Mouse (Mus musculus): ENCODE data around the gene Tgoln1. TPM values are rescaled to one million over a fixed set of nuclear protein-coding genes. Genes with fewer than 3 reads are reported as not detected.

Tgoln1 gene
- polyA plus RNA-seq, 1 experiment from 2014 or later: 120 TPM

DNA sequence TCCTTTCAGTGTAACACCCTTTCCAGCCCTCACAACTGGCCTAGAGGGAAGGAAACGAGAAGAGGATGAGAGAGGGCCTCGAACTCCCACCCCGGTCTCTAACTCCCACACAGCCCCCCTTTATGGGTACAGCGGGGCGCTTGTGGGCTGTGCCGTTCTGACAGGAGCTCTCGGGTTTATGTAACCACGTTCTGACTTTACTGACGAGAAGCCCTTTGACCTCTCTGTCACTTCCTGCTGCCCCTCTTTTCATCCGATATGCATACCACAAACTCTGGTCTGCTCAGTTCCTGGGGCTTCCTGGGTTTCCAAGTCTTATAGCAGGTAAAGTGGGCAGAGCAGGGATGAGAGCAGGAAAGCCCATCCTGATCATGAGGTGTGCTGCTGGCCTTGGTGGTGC lies 17.5 kb upstream of the Tgoln1 start:
- Histone ChIP-seq H3K4me3 (ENCODE audit: low read depth, low read length) (no peak overlapping the region), H3K4me2 (replicated peaks; ENCODE audit: low read depth, low read length) (no peak overlapping the region), H3K36me3 (ENCODE audit: insufficient read depth, low read length) (peaks cover 8% of the 10 kb centered on the region; the same call in 1 of the 2 replicates), H3K27me3 (replicated peaks; ENCODE audit: insufficient read depth, low read length) (no peaks in the 10 kb centered on the region), H3K27ac (ENCODE audit: low read length) (no peak overlapping the region), H3K9ac (replicated peaks; ENCODE audit: low read depth) (no peak overlapping the region), H3K9me3 (ENCODE audit: low read length) (no peaks in the 10 kb centered on the region), H3K4me1 (ENCODE audit: insufficient read depth, low read depth, low read length) (no peaks in the 10 kb centered on the region)
- 63% methylated on average over 10 of the region's 10 CpGs for WGBS
- ATAC-seq (no peak), DNase-seq (ENCODE audit: low spot score) (no peak)
- TF ChIP-seq EP300 (IDR thresholded peaks at IDR 0.05) (no peak), CTCF (IDR thresholded peaks at IDR 0.05) (no peak)

DNA sequence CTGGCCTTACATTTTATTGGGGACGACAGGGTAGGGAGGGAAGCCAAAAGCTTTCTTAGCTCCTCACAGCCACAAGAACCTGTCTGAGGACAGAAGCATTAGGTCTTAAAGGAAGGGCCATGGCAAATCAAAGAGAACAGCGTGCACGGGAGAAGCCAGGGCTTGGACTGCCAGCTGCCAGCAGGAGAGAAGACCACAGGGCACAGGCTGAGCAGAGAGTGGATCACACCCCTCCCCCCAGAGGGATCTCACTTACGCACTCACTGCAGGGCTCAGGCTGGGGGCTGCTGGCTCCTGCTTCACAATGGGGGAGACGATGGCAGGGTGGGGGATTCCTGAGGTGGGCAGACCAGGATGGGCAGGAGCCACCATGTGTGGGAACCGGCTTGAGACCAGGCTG lies 14.9 kb upstream of the Tgoln1 start:
- Histone ChIP-seq H3K9me3 (ENCODE audit: low read length) (no peaks in the 10 kb centered on the region), H3K27ac (ENCODE audit: low read length) (no peak overlapping the region), H3K27me3 (replicated peaks; ENCODE audit: insufficient read depth, low read length) (no peaks in the 10 kb centered on the region), H3K36me3 (ENCODE audit: insufficient read depth, low read length) (peaks cover 18% of the 10 kb centered on the region; the same call in 1 of the 2 replicates), H3K9ac (replicated peaks; ENCODE audit: low read depth) (no peak overlapping the region), H3K4me3 (ENCODE audit: low read depth, low read length) (no peak overlapping the region), H3K4me1 (ENCODE audit: insufficient read depth, low read depth, low read length) (no peaks in the 10 kb centered on the region), H3K4me2 (replicated peaks; ENCODE audit: low read depth, low read length) (no peak overlapping the region)
- DNase-seq (ENCODE audit: low spot score) (no peak), ATAC-seq (no peak)
- no peak for TF ChIP-seq CTCF (IDR thresholded peaks at IDR 0.05)
- TF ChIP-seq EP300 (IDR thresholded peaks at IDR 0.05): no peak
- WGBS: 81% methylated on average over 6 of the region's 6 CpGs

DNA sequence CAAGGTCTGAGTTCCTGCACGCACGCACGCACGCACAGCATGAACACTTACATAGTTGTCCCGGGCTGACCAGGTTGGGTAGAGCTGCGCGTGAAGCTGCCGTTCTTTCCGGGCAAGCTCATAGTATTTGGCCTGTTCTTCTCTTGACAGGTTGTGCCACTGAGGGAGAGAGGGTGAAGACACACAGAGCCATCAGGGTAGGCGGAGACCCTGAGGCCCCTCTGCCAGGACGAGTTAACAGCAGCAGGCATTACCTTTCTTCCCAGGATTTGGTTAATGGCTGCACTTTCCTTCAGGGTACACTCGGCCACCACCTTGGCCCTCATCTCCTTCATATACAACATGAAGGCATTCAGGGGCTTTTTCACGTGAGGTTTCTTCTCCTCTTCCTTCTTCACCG lies 14.2 kb upstream of the Tgoln1 start:
- H3K4me3 ChIP-seq (ENCODE audit: low read depth, low read length): no peak overlapping the region
- peaks cover 18% of the 10 kb centered on the region; the same call in 1 of the 2 replicates for H3K36me3 ChIP-seq (ENCODE audit: insufficient read depth, low read length)
- ATAC-seq: no peak
- no peaks in the 10 kb centered on the region for H3K27me3 ChIP-seq (replicated peaks; ENCODE audit: insufficient read depth, low read length)
- no peak for TF ChIP-seq EP300 (IDR thresholded peaks at IDR 0.05)
- TF ChIP-seq CTCF (IDR thresholded peaks at IDR 0.05): no peak
- no peaks in the 10 kb centered on the region for H3K4me1 ChIP-seq (ENCODE audit: insufficient read depth, low read depth, low read length)
- 0 out of 2 replicates have a peak overlapping the region, but pooled peaks have one; percentile 26 for H3K27ac ChIP-seq (ENCODE audit: low read length)
- H3K9ac ChIP-seq (replicated peaks; ENCODE audit: low read depth): no peak overlapping the region
- no peak overlapping the region for H3K4me2 ChIP-seq (replicated peaks; ENCODE audit: low read depth, low read length)
- no peak for DNase-seq (ENCODE audit: low spot score)
- WGBS: 88% methylated on average over 14 of the region's 14 CpGs
- H3K9me3 ChIP-seq (ENCODE audit: low read length): no peaks in the 10 kb centered on the region

DNA sequence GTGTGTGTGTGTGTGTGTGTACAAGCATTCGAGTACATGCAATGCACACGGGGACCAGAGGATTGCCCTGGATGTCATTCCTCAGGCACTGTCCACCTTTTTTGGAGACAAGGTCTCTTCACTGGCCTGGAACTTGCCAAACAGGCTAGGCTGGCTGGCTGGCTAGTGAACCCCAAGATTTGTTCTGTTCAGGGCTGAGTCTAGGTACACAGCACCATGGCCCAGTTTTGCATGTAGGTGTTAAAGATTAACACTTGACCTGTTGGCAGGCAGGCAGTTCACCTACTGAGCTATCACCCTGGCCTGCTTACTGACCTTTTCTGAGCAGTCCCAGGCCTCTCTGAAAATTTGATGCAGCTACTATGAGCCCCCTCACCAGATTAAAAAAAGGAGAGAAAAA lies 13.6 kb upstream of the Tgoln1 start:
- Histone ChIP-seq H3K27me3 (replicated peaks; ENCODE audit: insufficient read depth, low read length) (no peaks in the 10 kb centered on the region), H3K4me2 (replicated peaks; ENCODE audit: low read depth, low read length) (no peak overlapping the region), H3K4me3 (ENCODE audit: low read depth, low read length) (no peak overlapping the region), H3K27ac (ENCODE audit: low read length) (no peak overlapping the region), H3K4me1 (ENCODE audit: insufficient read depth, low read depth, low read length) (no peaks in the 10 kb centered on the region), H3K9me3 (ENCODE audit: low read length) (no peaks in the 10 kb centered on the region), H3K36me3 (ENCODE audit: insufficient read depth, low read length) (peaks cover 18% of the 10 kb centered on the region; the same call in 1 of the 2 replicates), H3K9ac (replicated peaks; ENCODE audit: low read depth) (no peak overlapping the region)
- ATAC-seq (no peak), DNase-seq (ENCODE audit: low spot score) (no peak)
- WGBS: 75% methylated on average over 2 of the region's 2 CpGs
- TF ChIP-seq CTCF (IDR thresholded peaks at IDR 0.05) (no peak), EP300 (IDR thresholded peaks at IDR 0.05) (no peak)

DNA sequence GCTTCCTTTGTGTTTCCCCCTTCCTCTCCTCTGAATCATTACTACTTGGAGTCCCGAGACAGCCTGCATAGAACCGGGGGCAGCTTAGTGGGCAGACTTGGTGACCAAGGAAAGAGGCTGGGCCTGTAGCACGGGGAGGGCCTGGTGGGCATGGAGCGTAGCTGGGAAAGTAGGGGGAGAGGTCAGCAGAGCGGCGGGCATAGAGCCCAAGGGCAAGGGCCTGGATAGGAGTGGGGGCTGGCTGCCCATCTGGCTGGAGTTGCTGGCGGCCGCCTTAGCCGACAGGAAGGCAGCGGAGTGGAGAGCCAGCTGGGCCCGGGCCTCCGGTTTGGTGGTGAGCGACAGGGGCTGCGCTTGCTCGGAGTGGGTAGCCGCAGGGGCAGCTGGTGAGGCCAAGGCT lies 10.5 kb upstream of the Tgoln1 start:
- Histone ChIP-seq H3K27me3 (replicated peaks; ENCODE audit: insufficient read depth, low read length) (no peaks in the 10 kb centered on the region), H3K27ac (ENCODE audit: low read length) (no peak overlapping the region), H3K9ac (replicated peaks; ENCODE audit: low read depth) (no peak overlapping the region), H3K4me2 (replicated peaks; ENCODE audit: low read depth, low read length) (no peak overlapping the region), H3K36me3 (ENCODE audit: insufficient read depth, low read length) (peaks cover 18% of the 10 kb centered on the region; the same call in 1 of the 2 replicates), H3K4me3 (ENCODE audit: low read depth, low read length) (no peak overlapping the region), H3K9me3 (ENCODE audit: low read length) (no peaks in the 10 kb centered on the region), H3K4me1 (ENCODE audit: insufficient read depth, low read depth, low read length) (no peaks in the 10 kb centered on the region)
- TF ChIP-seq CTCF (IDR thresholded peaks at IDR 0.05): no peak
- TF ChIP-seq EP300 (IDR thresholded peaks at IDR 0.05): no peak
- no peak for DNase-seq (ENCODE audit: low spot score)
- ATAC-seq: no peak
- 80% methylated on average over 16 of the region's 16 CpGs for WGBS

DNA sequence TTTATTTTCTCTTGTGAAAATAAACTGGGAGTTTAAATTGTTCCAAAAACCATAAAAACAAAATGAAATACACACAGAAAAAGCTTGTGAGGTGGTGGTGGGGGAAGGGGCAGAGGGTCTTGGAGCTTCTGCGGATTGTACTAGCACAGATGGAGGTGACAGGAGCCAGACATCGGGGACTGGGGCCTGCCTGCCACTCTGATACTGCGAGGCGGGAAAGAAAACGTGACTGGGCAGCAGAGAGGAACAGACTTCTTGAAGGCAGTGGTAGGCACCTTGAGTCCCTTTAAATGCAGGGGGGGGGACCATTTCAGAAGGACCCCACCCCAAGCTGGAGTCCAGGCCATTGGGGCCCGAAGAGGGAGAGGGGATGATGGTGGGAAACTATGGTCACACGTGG lies 9.6 kb upstream of the Tgoln1 start:
- WGBS: 79% methylated on average over 7 of the region's 7 CpGs
- no peak for TF ChIP-seq CTCF (IDR thresholded peaks at IDR 0.05)
- Histone ChIP-seq H3K9ac (replicated peaks; ENCODE audit: low read depth) (no peak overlapping the region), H3K9me3 (ENCODE audit: low read length) (no peaks in the 10 kb centered on the region), H3K4me3 (ENCODE audit: low read depth, low read length) (no peak overlapping the region), H3K27me3 (replicated peaks; ENCODE audit: insufficient read depth, low read length) (no peaks in the 10 kb centered on the region), H3K27ac (ENCODE audit: low read length) (no peak overlapping the region), H3K4me1 (ENCODE audit: insufficient read depth, low read depth, low read length) (no peaks in the 10 kb centered on the region), H3K36me3 (ENCODE audit: insufficient read depth, low read length) (peaks cover 18% of the 10 kb centered on the region; the same call in 1 of the 2 replicates), H3K4me2 (replicated peaks; ENCODE audit: low read depth, low read length) (no peak overlapping the region)
- ATAC-seq: no peak
- no peak for DNase-seq (ENCODE audit: low spot score)
